Mouse (Mus musculus) thymus, adult 18-20 months (tissue): ENCODE measurements around the gene Jag1.

Experiments
- DNase-seq, 2 experiments: peaks; one replicate each; pipeline ENCODE4 v3.0.0; 2022; ENCODE audit warnings: mixed read lengths in 2 of 2

Jag1 gene

DNA sequence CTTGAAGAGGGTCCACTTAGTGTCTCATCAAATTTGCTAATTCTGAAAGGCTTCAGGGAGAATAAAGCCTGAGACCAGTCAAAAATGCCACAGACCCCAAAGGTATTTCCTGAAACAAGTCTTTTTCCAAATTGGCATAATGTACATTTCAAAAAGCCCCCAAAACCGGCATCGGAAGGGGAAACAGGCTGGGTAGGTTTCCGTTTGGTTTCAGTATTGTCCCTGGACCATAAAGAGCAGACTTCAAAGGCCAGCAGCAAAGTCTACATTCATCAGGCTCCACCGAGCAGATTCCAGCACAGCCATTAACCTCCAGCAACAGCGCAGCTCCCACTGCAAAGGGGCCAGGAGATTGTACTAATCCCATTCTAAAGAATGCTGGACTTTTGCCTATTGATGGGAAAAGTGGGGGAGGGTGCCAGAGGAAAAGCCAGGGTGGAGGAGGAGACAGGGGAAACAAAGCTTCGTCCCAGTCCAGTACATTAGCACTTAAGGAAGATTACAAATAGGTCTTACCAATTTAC is 17.2 kb downstream of the Jag1 start:
- no peak for DNase-seq

DNA sequence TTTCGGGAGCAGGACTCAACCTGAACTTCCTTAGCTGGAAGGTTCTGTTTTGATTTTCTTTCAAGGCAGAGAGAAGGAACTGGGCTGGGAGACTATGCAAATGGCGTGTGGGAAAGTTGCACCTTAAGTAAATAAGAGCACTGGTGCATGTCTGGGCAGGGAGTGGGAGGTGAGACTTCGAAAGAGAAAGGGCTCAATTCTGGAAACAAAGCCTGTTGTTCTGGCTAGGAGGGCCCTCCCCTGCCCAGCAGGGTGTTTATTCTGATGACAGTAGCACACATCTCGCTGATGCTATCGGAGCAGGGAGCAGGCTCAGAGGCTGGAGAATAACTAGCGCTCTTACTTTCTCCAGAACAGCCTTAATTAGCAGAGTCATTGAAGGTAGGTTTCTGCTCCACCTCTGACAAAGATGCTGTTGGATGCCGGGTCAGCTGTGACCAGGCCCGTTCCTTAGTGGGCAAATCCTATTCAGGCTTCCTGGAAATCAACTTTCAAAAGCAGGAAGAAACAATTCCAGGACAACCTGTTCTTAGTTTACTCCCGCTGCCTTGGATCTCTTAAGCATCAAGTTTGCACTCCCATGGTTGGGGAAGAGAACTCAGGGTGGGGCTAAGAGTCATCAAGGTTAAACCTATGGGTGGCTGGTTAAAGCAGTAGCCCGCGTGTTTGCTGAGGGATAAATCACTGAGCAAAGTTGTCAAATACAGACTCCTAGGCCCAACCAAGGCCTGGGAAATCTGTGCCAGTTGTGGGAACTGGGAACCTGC is 18.0 kb downstream of the Jag1 start:
- DNase-seq, result no peak

DNA sequence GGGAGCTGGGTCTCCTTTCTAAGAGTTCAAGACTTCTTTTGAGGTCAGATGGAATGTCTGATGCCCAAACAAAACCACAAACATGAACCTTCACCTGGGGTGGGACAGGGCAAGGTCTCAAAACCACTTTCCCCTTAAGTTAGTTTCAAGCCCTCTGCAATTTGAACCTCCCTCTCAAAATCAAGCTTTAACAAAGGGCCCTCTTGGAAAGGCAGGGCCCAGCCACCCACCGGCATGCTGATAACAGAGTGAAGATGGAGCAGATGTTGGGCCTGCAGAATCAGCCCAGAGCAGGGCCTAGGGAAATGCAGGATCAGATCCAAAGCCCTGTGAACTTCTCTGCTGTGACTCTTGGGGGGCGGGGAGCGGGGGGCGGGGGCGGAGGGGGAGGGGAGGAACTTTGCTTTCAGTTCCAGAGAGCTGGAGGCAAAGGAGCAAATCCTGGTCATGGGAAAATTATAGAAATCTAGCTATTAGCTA is 19.4 kb downstream of the Jag1 start:
- DNase-seq, result no peak

DNA sequence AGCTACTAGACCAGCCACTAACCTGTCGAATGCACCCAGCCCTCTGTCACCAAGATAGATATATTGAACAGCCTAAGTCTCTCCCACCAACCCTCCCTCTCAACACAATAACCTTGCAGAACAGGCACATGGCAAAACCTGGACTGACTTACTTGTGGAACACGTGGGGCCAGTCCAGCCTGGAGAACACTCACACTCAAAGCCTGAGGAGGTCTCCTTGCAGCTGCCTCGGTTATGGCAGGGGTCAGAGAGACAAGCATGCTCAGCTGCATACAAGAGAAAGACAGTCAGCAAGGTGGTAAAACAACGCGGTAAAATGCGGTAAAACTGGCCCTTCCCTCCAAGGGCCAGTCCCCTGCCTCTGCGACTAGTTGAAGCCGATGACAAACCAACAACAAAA is 22.1 kb downstream of the Jag1 start:
- no peak for DNase-seq

DNA sequence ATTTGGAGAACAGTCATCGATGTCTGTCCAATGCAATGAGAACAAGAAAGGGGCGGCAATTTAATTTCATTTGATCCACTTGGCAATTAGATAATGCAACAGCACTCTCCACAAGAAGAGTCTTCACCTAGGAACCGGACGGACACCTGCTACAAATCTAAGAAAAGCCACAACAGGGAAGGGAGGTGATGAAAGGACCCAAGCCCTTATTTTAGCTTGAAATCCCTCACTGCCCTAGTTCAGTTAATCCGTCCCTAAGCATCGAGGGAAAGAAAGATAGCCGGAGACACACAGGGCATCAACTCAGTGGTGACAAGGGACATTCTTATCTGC is 23.2 kb downstream of the Jag1 start:
- no peak for DNase-seq

DNA sequence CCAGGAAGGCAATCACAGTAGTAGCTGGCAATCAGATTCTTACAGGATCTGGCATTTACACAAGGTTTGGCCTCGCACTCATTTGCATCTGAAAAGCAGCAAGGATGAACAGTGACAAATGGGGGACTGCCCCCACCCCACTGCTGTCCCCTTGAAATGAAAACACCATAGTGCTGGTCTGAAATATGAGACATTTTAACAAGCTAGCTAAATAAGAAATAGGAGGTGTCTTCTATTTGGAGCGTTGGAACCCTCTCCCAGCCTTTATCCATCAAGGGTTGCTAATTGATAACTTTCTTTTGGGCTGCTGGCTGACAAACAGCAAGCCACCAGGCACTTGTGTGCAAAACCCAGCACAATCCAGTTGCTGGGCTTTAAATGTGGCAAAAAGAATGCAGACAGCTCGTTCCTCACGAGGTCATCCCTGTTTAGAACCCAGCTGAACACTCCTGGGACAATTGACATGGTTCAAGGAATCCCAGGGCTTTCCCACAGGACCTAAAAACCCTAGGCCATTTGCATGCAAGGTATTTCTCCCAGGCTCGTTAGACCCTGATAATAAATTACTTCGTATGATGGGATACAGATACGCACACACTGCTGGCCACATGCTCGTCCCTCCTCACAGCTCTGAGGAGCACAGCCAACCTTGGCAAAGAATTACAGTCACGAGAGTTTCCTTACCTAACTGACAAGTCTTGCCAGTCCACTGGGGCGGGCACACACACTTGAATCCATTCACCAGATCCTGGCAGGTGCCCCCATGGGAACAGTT is 23.7 kb downstream of the Jag1 start:
- no peak for DNase-seq

DNA sequence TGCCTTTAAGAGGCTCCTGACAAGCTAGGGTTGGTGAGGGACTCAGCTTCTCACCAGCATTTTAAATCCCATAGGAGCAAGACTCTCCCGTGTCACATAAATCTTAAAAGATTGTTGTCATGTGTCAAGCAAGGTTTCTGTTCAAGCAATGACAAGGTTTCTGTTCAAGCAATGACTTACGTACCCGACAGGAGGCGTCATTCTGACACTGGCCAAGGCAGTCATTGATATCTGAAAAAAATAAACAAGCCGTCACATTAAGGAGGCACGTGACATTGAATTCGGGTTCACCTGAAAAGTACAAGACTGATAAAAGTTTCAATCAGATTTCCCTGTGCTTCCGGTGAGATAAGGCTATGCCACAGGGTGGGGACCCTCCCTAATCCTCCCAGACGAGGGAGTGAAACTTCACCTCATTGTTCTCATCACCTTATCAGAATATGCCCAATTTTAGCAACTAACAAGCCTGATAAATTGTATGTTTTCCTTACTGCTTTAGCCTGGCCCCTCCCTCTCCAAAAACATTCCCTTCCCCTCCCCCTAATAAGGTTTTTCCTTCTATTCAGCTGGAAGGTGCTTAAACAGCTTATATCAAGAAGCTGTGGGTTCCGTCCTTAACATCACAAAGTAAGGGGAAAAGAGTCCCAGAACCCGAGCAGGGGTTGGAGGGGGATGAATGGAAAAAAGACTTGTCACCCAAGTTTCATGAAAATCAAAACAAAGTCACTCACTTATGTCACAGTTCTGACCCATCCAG is 24.5 kb downstream of the Jag1 start:
- DNase-seq, result no peak

DNA sequence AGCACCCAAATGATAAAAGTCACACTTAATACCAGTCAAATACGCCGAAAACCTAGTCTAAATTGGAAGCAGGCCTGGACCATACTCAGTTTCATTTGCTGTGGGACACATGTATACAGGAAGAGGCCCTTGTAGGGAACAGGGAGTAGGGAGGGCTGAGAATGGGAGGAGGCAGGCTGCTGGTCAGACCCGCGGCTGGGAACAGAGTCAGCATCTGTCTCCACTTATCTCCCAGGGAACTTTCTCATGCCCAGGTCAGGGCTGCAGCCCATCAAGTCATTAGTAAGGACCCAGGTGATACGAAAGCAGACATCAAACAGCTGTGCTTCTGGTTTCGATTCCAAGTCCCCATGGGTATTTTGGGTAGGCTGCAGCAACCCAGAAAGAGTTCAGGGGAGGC is 28.7 kb downstream of the Jag1 start:
- DNase-seq, result no peak

DNA sequence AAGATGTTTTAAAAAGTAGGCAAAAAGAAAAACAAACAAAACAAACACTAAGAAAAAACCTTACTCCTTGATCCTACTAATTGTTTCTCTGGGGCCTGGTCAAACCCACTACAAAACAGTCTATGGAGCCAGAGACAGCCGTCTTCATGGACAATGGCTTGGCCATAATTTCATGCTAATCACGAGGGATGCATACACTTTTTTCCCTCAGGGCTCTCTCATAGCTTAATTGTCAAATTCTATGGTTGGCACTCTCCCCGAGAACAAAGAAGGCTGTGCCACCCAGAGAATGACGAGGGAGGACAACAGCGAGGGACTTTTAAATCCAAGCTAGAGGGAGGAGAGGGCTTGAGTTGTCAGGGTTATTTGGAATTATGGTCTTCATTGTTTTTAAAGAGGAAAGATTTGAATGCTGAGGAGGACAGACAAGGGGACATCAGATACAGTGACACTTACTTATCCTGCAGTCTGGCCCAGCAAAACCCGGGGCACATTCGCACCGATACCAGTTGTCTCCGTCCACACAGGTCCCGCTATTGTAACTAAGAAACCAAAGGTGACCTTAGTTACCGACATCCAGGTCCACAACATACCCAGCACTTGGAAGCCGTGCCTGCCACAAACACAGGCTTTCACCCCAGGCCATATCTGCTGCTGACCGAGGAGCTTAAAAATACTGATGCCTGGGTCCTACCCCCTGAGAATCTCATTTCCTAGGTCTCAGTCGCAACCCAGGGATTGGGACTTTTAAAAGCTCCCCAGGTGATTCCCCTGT is 29.6 kb downstream of the Jag1 start:
- no peak for DNase-seq

DNA sequence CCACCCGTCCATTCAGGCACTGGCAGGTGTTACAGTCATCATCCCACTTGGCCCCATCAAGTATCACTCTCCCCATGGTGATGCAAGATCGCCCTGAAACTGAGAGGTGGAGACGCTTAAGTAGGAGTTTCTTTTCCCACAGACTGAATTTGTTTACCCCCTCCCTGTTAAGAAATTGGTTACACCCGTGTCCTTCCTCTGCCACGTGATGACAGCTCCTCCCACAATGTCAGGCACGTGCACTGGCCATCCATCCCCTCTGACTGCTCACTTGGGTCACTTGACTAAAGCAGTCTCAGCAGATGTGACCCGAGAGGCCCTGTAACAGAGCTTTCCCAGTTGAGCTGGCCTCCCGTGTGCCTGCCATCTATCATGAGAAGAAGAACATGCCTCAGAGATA is 31.2 kb downstream of the Jag1 start:
- DNase-seq, result no peak

DNA sequence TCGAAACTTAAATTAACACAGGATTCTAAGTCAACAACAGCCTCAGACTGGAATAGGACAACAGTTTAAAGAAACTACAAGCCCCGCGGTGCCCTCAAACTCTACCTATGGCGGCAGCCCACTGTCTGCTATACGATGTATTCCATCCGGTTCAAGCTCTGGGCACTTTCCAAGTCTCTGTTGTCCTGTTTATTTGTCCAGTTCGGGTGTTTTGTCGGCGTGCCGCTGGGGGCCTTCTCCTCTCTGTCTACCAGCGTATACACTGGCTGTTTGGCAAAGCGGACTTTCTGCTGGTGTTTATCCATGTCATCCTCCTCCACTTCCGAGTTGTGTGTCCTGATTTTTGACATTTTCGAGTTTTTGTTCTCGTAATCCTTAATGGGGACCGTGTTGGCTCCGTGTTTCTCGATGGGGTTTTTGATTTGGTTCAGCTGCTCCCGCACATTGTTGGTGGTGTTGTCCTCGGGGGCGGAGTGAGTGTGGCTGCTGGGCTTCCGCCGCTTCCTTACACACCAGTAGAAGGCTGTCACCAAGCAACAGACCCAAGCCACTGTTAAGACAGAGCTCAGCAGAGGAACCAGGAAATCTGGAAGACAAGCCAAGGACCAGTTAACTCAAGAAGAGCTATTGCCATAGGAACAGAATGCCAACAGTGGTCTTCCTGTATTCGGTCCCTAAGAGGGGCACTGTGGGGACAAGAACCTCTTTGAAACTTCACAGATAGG is 33.4 kb downstream of the Jag1 start:
- no peak for DNase-seq

DNA sequence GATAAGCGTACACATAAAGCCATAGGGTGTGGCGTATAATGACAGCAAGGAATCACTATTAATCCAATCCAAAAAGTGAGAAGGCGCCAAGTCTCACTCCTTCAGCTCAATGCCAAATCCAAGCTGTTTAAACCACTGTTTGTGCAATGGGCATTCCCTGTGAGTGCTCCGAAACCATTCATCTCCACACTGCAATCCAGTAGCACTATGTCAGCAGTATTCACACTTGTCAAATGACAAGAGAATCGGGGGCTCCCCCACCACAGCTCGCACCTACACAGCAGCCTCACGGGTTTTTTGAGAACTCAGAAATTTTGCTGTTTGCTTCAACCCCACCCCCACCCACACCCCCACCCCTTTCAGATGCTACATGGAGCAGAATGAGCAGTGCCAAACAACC is 35.4 kb downstream of the Jag1 start:
- no peak for DNase-seq

DNA sequence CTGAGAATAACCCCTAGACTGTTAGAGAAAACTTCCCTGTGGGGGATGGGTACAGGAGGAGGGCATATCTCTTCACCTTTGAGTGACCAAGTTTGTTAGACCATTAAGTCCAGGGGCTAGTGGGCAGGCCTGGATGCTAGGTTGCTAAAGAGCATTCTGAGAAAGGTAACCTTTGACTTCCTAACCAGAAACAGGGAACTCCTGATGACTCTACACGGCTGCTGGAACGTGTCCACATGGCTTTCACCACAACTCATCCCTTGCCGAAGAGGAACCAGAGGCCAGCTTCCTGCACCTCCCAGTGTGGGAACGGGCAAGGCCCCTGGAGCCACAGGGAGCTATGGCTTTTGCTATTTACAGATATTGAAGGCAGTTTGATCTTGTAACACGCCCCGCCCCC is 36.0 kb downstream of the Jag1 start:
- DNase-seq, result no peak

DNA sequence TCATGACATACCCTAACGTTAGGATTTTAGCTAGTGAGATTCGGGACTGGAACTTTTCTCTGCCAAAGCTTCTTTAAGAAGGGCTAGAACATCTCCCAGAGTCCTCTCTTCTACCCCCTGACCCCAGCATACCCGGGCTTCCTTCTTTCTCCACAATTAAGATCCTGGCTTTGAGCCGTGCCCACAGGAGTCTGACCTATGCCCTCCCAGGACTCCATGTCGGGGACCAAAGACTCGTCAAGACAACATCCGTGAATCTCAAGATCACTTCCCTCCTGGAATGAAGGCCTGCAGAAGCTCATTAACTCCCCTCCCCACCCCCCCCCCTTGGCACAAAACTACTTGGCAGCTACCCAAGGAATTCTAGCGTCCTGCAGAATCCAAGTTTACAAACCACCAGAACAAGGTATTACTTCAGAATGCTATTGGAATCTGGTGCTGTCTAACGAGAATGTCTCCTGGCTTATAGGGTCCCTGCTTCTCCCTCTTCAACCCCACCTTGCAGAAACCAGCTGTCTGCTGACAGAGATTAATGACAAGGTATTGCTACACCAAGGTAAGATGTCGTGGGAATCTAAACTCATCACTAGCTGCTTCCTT is 36.6 kb downstream of the Jag1 start:
- DNase-seq, result no peak

DNA sequence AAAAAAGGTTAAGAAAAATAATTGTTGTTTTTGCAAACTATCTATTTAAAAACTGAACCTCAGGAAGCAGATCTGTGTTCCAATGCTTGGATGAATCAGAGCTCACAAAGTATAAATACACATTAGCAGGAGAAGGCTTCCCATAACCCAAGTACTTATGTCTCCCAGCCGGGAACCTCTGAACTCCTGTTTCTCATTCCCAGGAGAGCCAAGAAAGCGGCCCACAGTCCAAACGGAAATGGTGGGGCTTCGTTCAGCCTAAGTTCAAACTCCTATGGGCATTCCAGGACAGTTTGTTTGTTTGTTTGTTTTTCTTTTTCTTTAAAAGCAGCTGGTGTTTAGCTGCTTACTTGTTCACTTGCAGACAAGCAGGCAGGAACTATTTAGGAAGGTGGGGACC is 37.7 kb downstream of the Jag1 start:
- no peak for DNase-seq

DNA sequence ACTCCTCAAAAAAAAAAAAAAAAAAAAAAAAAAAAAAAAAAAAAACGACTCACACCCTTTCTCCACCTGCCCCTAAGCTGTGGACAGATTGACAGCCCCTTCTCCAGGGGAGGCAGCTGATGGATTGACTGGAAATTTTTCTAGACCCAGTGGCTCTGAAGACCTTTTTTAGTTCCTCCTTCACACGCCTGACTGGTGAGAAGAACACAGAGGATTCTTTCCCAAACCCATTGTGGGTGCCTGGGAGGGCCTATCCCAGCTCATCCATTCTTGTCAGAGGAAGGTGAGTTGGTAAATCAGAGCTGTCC is 42.2 kb downstream of the Jag1 start:
- DNase-seq, result no peak

DNA sequence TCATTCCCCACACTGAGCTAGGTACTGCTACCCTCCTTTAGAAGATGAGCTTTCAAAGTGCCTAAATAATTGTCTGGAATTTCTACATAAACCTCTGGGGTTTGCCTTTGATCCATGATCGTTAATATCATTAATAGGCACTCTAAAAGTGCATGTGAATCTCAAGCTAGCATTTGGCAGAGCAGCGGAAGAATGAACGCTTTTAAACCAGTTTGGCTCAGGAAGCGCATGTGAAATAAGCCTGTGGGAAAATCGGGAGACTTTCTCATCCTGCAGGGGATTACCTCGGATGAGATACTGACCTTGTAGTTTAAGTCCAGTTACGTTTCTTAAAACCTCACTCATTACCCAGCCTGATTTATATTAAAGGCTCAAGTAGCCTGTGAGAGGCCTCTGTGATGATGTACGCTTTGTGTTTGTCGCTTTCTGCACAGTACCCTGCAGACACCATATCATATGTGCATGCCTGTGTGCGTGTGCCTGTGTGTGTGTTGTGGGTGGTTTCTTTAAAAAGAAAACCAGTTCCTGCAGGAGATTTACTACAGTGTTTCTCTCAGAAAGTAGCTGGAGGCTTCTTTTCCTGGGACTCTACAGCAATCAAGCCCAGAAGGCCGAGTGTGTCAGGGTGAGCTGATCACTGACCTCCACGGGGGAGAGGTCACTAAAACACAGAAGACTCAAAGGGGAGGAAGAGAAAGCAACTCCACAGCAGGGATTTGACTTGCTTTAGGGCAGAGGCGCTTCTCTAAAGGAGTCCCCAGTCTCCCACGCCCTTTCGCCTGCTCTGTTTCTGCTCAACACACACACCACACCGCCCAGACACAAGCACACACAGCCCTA is 42.8 kb downstream of the Jag1 start:
- no peak for DNase-seq

DNA sequence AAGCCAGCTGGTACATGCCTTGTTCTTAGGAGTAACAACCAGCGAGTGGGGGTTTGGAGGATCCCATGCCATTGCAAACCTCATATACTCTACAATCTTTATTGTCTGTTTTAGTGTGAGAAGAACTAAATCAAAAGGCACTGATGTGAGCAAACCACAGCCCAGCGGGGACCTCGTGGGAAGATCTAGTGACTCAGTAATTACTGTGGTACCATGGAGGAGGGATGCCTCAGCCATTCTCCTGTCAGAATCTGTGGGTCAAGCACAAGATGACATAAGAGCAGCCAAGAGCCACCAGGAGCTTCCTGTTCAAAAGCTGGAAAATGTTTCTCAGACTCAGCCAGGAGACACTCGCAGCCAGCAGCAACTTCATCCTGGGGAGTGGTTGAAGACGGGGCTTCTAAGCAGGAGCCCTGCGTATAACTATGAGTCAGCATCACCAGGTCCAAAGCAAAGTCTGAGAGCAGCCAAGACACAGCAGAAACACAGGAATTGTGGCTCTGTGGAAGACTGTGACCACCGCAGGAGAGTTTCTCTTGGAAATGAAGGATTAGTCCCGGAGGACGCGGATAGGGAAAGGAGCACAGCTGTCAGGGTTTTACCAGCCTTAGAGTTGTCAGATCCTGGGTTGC is 48.8 kb downstream of the Jag1 start:
- DNase-seq, result no peak

DNA sequence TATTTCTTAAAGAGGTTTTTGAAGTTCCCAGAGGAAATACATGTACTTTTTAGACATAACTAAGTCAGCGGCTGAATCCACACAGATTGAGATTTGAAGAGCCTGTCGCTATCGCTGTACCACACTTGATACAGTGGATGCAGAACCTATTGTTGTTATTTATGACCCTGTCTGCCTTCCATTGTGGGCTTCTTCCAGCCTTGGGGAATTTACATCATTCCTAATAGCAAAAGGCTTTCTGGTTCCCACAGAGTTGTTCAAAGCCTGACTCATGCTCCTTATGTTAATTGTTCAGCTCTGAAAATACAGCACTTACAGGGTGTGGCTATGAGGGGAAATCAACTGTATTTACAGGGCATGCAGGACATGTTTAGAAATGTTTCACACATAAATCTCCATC is 51.9 kb downstream of the Jag1 start:
- DNase-seq, result no peak

DNA sequence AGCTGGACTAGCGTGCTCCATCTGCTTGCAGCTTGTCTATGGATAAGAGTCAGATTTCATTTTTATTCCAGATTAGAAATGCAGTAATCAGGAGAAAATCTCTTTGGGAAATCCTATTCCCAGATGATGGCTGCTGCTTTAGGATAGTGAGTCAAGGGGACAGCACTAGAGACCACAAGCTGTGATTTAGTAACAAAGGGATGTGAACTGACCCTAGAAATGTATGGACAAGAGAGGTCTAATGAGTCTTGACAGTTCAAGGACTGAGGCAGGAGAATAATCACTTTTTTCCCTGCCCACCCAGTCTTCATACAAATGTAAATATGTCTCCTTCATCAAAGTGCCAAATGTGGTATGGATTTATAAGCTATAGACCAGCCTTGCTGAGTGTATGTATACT is 52.6 kb downstream of the Jag1 start:
- DNase-seq, result no peak
